Mouse (Mus musculus): ENCODE measurements around the gene Nbea. TPM values are rescaled to one million over a fixed set of nuclear protein-coding genes. Genes with fewer than 3 reads are reported as not detected.

The Nbea gene
- polyA plus RNA-seq (2011; ENCODE audit: insufficient read depth, insufficient read length, low replicate concordance, missing spikeins): 0.84 and 1.9 TPM in 2 replicates

- 4% methylated on average over 117 of the region's 131 CpGs for WGBS
- Histone ChIP-seq H3K4me3 (replicated peaks; ENCODE audit: control insufficient read depth, low read depth, low read length) (peak within 1 kb of the TSS; percentile 18), H3K4me1 (ENCODE audit: control insufficient read depth, insufficient read depth, low read length) (no peaks in the 10 kb centered on the region), H3K27ac (ENCODE audit: control insufficient read depth, insufficient read depth, low read depth, low read length, poor library complexity) (no peak within 1 kb of the TSS; the same call in 1 of the 2 replicates)
- TF ChIP-seq POLR2A (IDR thresholded peaks at IDR 0.05; ENCODE audit: borderline replicate concordance, control insufficient read depth, low read depth, low read length): no peak
Observed at GRCm38 (mm10) chr3:56183159-56184133, at the start of gene Nbea. TSS of gene Nbea (minus strand) at chr3:56183701.

GRCm38 (mm10) chr3:56229283-56229682 lies 45.8 kb upstream of the Nbea start:
- no peaks in the 10 kb centered on the region for H3K4me1 ChIP-seq (ENCODE audit: control insufficient read depth, insufficient read depth, low read length)
- WGBS: 25% methylated on average over 1 of the region's 1 CpGs
- no peak overlapping the region for H3K27ac ChIP-seq (ENCODE audit: control insufficient read depth, insufficient read depth, low read depth, low read length, poor library complexity)
- no peak for TF ChIP-seq CTCF (IDR thresholded peaks at IDR 0.05; ENCODE audit: control insufficient read depth, insufficient read depth, low read length)
- TF ChIP-seq POLR2A (IDR thresholded peaks at IDR 0.05; ENCODE audit: borderline replicate concordance, control insufficient read depth, low read depth, low read length): no peak
- H3K4me3 ChIP-seq (replicated peaks; ENCODE audit: control insufficient read depth, low read depth, low read length): no peak overlapping the region

GRCm38 (mm10) chr3:56215989-56216388 lies 32.5 kb upstream of the Nbea start:
- H3K4me3 ChIP-seq (replicated peaks; ENCODE audit: control insufficient read depth, low read depth, low read length): no peak overlapping the region
- TF ChIP-seq CTCF (IDR thresholded peaks at IDR 0.05; ENCODE audit: control insufficient read depth, insufficient read depth, low read length) (no peak), POLR2A (IDR thresholded peaks at IDR 0.05; ENCODE audit: borderline replicate concordance, control insufficient read depth, low read depth, low read length) (no peak)
- no peak overlapping the region for H3K27ac ChIP-seq (ENCODE audit: control insufficient read depth, insufficient read depth, low read depth, low read length, poor library complexity)
- H3K4me1 ChIP-seq (ENCODE audit: control insufficient read depth, insufficient read depth, low read length): no peaks in the 10 kb centered on the region
- 74% methylated on average over 2 of the region's 2 CpGs for WGBS

DNA sequence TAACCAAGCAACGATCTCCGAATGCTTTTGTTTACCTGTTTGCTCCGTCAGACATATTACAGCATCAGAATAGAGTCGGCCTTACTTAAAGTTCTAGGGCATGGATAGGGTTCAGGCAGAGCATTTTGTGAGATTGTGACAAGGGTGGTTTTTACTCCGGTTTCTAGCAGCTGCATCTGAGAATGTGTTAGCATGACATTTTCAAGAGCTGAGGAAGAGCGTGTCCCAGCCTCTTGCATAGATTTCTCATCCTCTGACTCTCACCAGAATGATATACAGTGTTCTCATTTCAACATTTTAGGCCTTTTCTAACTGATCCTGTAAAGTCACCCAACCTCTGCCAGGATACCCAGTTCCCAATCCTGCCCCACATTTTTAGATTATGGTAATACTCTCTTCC lies 20.5 kb upstream of the Nbea start:
- Histone ChIP-seq H3K27ac (ENCODE audit: control insufficient read depth, insufficient read depth, low read depth, low read length, poor library complexity) (no peak overlapping the region), H3K4me1 (ENCODE audit: control insufficient read depth, insufficient read depth, low read length) (no peaks in the 10 kb centered on the region), H3K4me3 (replicated peaks; ENCODE audit: control insufficient read depth, low read depth, low read length) (no peak overlapping the region)
- TF ChIP-seq CTCF (IDR thresholded peaks at IDR 0.05; ENCODE audit: control insufficient read depth, insufficient read depth, low read length): no peak
- no peak for TF ChIP-seq POLR2A (IDR thresholded peaks at IDR 0.05; ENCODE audit: borderline replicate concordance, control insufficient read depth, low read depth, low read length)
- WGBS: 76% methylated on average over 6 of the region's 6 CpGs

DNA sequence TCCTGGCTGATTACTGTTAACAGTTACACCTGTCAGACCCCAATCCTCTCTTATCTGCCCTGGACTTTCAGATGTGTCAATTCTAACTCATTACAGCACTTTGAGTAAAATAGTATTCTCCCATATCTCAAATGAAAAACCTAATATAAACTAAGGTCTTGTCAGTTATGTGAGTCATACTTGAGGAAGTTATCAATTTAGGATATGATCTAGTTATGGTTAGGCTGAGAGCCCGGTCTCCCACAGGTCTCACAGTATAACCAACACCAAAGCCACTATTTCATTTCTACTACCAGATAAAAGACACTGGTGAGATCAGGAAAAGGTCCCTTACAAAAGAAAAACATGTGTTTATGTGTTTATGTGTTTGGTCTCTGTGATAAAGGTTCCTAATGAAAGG lies 4.7 kb upstream of the Nbea start:
- Histone ChIP-seq H3K27ac (ENCODE audit: control insufficient read depth, insufficient read depth, low read depth, low read length, poor library complexity) (no peak overlapping the region), H3K4me1 (ENCODE audit: control insufficient read depth, insufficient read depth, low read length) (no peaks in the 10 kb centered on the region), H3K4me3 (replicated peaks; ENCODE audit: control insufficient read depth, low read depth, low read length) (no peak overlapping the region)
- WGBS: 9% methylated on average over 1 of the region's 1 CpGs
- TF ChIP-seq POLR2A (IDR thresholded peaks at IDR 0.05; ENCODE audit: borderline replicate concordance, control insufficient read depth, low read depth, low read length): no peak
- no peak for TF ChIP-seq CTCF (IDR thresholded peaks at IDR 0.05; ENCODE audit: control insufficient read depth, insufficient read depth, low read length)

DNA sequence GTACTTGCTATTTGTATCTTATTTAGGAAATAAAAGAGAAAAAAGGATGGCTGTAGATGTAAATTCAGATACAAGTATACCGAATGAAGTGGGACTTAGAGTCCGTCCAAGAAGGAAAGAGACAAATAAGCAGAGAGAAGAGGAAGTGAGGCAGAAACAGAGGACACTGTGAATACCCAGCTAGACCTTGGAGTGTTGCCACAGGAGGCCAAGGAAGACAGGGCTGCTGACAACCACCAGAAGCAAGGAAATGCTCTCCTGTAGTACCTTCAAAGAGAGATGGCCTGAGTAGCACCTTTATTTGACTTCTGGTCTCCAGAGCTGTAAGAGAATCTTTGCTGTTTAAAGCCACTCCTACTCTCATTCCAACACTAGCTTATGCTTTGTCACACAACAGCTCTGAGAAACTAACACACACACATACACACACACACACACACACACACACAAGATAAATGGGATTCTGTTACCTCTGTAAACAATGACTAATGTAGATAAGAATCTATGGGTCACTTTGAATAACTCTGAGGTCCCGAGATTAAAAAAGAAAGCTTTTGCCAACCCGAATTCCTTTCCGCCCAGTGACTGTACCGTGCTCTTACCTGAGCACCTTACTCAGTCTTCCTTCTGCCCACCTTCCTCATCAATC lies 3.8 kb upstream of the Nbea start:
- 53% methylated on average over 6 of the region's 6 CpGs for WGBS
- Histone ChIP-seq H3K4me3 (replicated peaks; ENCODE audit: control insufficient read depth, low read depth, low read length) (no peak overlapping the region), H3K4me1 (ENCODE audit: control insufficient read depth, insufficient read depth, low read length) (no peaks in the 10 kb centered on the region), H3K27ac (ENCODE audit: control insufficient read depth, insufficient read depth, low read depth, low read length, poor library complexity) (no peak overlapping the region)
- TF ChIP-seq CTCF (IDR thresholded peaks at IDR 0.05; ENCODE audit: control insufficient read depth, insufficient read depth, low read length): no peak
- no peak for TF ChIP-seq POLR2A (IDR thresholded peaks at IDR 0.05; ENCODE audit: borderline replicate concordance, control insufficient read depth, low read depth, low read length)

- TF ChIP-seq CTCF (IDR thresholded peaks at IDR 0.05; ENCODE audit: control insufficient read depth, insufficient read depth, low read length) (no peak), POLR2A (IDR thresholded peaks at IDR 0.05; ENCODE audit: borderline replicate concordance, control insufficient read depth, low read depth, low read length) (no peak)
- WGBS: 3% methylated on average over 56 of the region's 61 CpGs
- Histone ChIP-seq H3K4me3 (replicated peaks; ENCODE audit: control insufficient read depth, low read depth, low read length) (peak overlapping the region; percentile 18), H3K27ac (ENCODE audit: control insufficient read depth, insufficient read depth, low read depth, low read length, poor library complexity) (no peak overlapping the region), H3K4me1 (ENCODE audit: control insufficient read depth, insufficient read depth, low read length) (no peaks in the 10 kb centered on the region)
Observed at GRCm38 (mm10) chr3:56182371-56183158, 936 bp downstream of the Nbea start.

GRCm38 (mm10) chr3:56181991-56182370 lies 1.5 kb downstream of the Nbea start:
- no peaks in the 10 kb centered on the region for H3K4me1 ChIP-seq (ENCODE audit: control insufficient read depth, insufficient read depth, low read length)
- no peak overlapping the region for H3K4me3 ChIP-seq (replicated peaks; ENCODE audit: control insufficient read depth, low read depth, low read length)
- TF ChIP-seq CTCF (IDR thresholded peaks at IDR 0.05; ENCODE audit: control insufficient read depth, insufficient read depth, low read length) (no peak), POLR2A (IDR thresholded peaks at IDR 0.05; ENCODE audit: borderline replicate concordance, control insufficient read depth, low read depth, low read length) (no peak)
- 19% methylated on average over 4 of the region's 4 CpGs for WGBS
- no peak overlapping the region for H3K27ac ChIP-seq (ENCODE audit: control insufficient read depth, insufficient read depth, low read depth, low read length, poor library complexity)

Data from bone marrow, adult 2 months (tissue).